Mouse (Mus musculus) lung, embryonic 15.5 days (tissue): ENCODE measurements around the gene Gm281. TPM values are rescaled to one million over a fixed set of nuclear protein-coding genes. Genes with fewer than 3 reads are reported as not detected.
"Not testable (repeated sequence)": the region's sequence is repeated elsewhere in the genome, so short reads cannot be mapped to it uniquely, and the experiment has no call there.

Experiments used
- ATAC-seq: fragments of 200-750 bp; cut with Nextera tagmentation; 2 replicates; pipeline ENCODE4 v1.8.0; 2017; ENCODE audit warnings: moderate number of reproducible peaks, borderline replicate concordance; ENCODE audit not compliant: low FRiP score, low TSS enrichment; ENCODE audit errors: extremely low read depth
- H3K27ac ChIP-seq: fragments of 300-500 bp; sonication (generic); 2 replicates; pipeline ENCODE4 v1.5.1; 2015; ENCODE audit warnings: moderate library complexity, mild to moderate bottlenecking, inconsistent platforms
- H3K27me3 ChIP-seq: fragments of 300-500 bp; sonication (generic); 2 replicates; pipeline ENCODE4 v1.6.1; 2015; ENCODE audit warnings: inconsistent platforms
- H3K36me3 ChIP-seq: fragments of 300-500 bp; sonication (generic); 2 replicates; pipeline ENCODE4 v1.6.1; 2015; ENCODE audit warnings: inconsistent platforms
- H3K4me1 ChIP-seq: fragments of 300-500 bp; sonication (generic); 2 replicates; pipeline ENCODE4 v1.6.1; 2015; ENCODE audit warnings: inconsistent platforms
- H3K4me2 ChIP-seq: fragments of 300-500 bp; sonication (generic); 2 replicates; pipeline ENCODE4 v1.6.1; 2015; ENCODE audit warnings: inconsistent platforms, mild to moderate bottlenecking, moderate library complexity
- H3K4me3 ChIP-seq: fragments of 300-500 bp; sonication (generic); 2 replicates; pipeline ENCODE4 v1.5.1; 2015; ENCODE audit warnings: mild to moderate bottlenecking, inconsistent platforms
- H3K9ac ChIP-seq: fragments of 300-500 bp; sonication (generic); 2 replicates; pipeline ENCODE4 v1.6.1; 2015; ENCODE audit warnings: inconsistent platforms
- H3K9me3 ChIP-seq: fragments of 300-500 bp; sonication (generic); 2 replicates; pipeline ENCODE4 v1.6.1; 2016; ENCODE audit warnings: inconsistent platforms
- WGBS: fragments of 180-500 bp; shearing (Covaris S2); methylation state at CpG from one replicate; pipeline ENCODE4 v1.1.7; 2015; 5-methylcytosine and 5-hydroxymethylcytosine counted together
- polyA plus RNA-seq: library from polyadenylated mRNA; unstranded; fragments of >200 nt; fragmentation: Nextera tagmentation; extraction: Ambion mirVana; gene quantifications from 2 replicates; pipeline ENCODE4 v1.2.1, GENCODE M21; 2015

Gene Gm281
- polyA plus RNA-seq = 0.05 TPM in 1 of 2 replicates, not detected in the other

GRCm38 (mm10) chr14:13914387-13915082, at the start of gene Gm281:
Gene Gm281 (minus strand): TSS chr14:13914478.
- Histone ChIP-seq H3K4me1 (no peaks in the 10 kb centered on the region), H3K9me3 (no peaks in the 10 kb centered on the region), H3K27ac (no peak within 1 kb of the TSS), H3K36me3 (no peaks in the 10 kb centered on the region), H3K9ac (no peak within 1 kb of the TSS), H3K4me3 (no peak within 1 kb of the TSS), H3K27me3 (no peaks in the 10 kb centered on the region), H3K4me2 (no peak within 1 kb of the TSS)
- no peak for ATAC-seq
- WGBS = 32% methylated on average over 1 of the region's 1 CpGs

DNA sequence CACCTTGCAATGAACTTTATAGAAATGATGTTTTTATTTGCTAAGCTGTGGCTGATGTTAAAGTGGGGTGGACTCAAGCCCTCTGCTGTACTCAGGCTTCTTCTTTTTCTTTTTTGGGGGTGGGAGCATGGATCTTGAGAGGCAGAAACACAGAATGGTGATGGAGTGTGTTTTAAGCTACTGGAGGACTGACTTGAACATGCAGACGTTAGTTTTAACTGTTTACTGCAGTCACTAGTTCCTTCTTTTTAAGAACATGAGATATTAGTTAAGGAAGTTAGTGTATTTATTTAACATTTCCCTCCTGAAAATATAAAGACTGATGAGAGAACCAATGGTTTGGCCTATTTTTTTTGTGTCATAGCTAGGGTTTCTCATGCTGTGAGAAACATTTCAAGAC, 49.2 kb upstream of the Gm281 start:
- no peak overlapping the region for H3K4me3 ChIP-seq
- no peaks in the 10 kb centered on the region for H3K9me3 ChIP-seq
- no peaks in the 10 kb centered on the region for H3K36me3 ChIP-seq
- H3K4me1 ChIP-seq = peaks cover 14% of the 10 kb centered on the region; the same call in 1 of the 2 replicates
- no peak overlapping the region for H3K9ac ChIP-seq
- 72% methylated on average over 1 of the region's 1 CpGs for WGBS
- H3K4me2 ChIP-seq = no peak overlapping the region
- ATAC-seq = no peak
- no peaks in the 10 kb centered on the region for H3K27me3 ChIP-seq
- no peak overlapping the region for H3K27ac ChIP-seq

DNA sequence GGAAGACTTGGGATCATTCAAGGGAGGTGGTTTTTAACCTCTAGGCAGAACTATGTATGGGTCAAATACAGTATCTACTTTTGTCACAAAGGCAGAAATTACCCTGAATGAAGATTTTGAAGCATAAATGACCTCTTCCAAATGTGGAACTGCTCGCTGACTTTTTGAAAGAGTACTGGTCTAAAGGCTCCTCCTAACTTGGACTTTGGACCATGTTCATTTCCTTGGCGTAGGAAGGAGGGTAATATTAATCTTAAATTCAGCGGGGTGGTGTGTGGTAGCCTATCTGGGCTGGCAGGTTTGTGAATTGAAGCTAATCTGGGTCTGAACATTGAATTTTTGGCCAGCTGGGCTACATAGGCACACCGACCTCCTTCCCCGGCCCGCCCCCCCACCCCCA, 48.2 kb upstream of the Gm281 start:
- ATAC-seq = no peak
- no peak overlapping the region for H3K4me3 ChIP-seq
- no peaks in the 10 kb centered on the region for H3K36me3 ChIP-seq
- no peak overlapping the region for H3K27ac ChIP-seq
- 86% methylated on average over 6 of the region's 6 CpGs for WGBS
- no peak overlapping the region for H3K9ac ChIP-seq
- H3K4me2 ChIP-seq = no peak overlapping the region
- H3K4me1 ChIP-seq = peaks cover 14% of the 10 kb centered on the region; the same call in 1 of the 2 replicates
- H3K9me3 ChIP-seq = no peaks in the 10 kb centered on the region
- H3K27me3 ChIP-seq = no peaks in the 10 kb centered on the region

GRCm38 (mm10) chr14:13961401-13962112, 47.3 kb upstream of the Gm281 start, which contains the start of the genes Atxn7 and Thoc7:
Gene Atxn7 (plus strand): TSS chr14:13961440.
Gene Thoc7 (minus strand): TSS chr14:13961852.
- no peaks in the 10 kb centered on the region for H3K36me3 ChIP-seq
- peak within 1 kb of the TSS; percentile 86 for H3K4me3 ChIP-seq
- peaks cover 14% of the 10 kb centered on the region; the same call in 1 of the 2 replicates for H3K4me1 ChIP-seq
- no peaks in the 10 kb centered on the region for H3K9me3 ChIP-seq
- peak within 1 kb of the TSS; percentile 84 for H3K27ac ChIP-seq
- peak; percentile 73 for ATAC-seq
- no peaks in the 10 kb centered on the region for H3K27me3 ChIP-seq
- H3K4me2 ChIP-seq = peak within 1 kb of the TSS; percentile 65
- 4% methylated on average over 32 of the region's 56 CpGs for WGBS
- peak within 1 kb of the TSS; percentile 95 for H3K9ac ChIP-seq

DNA sequence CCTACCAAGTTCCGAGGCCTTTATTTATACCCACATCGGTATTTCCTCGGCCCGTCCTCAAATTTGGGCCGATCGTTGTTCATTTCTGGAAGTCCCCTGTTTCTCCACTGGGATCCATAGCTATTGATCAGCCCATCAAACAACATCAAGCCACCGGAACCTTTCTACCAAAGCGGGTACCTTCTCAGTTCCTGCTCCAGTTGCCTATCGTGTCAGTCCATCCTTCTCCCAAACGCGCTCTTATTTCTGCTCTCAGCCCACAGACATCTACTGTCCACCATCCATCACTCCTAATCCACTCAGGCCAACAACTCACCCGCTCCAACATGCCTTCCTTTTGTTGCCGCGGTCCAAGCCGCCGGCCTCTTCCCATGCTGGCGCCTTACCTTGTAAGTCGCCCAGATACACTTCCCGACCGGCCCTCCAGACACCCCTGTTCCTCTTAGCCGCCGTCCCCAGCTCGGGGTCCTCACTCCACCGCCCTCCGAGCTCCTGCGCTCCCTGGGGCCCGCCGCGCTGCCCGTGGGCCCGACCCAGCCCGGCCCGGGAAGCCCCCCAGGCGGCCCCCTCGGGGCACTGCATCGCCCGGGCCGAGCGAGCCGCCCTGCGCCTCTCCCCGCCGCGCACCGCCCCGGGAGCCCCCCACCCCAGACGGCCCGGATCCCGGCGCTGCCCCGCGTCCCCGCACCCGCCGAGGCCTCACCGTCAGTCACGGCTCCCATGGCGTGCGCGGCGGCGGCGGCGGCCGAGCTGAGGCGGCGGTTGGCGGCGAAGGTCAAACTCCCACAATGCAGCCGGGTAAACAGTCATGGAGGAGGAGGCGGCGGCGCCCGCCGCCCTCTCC, 46.4 kb upstream of the Gm281 start:
- Histone ChIP-seq H3K9me3 (no peaks in the 10 kb centered on the region), H3K4me3 (peak overlapping the region; percentile 86), H3K36me3 (peaks cover 3% of the 10 kb centered on the region; the same call in 1 of the 2 replicates), H3K4me2 (peak overlapping the region; percentile 65), H3K27ac (peak overlapping the region; percentile 84), H3K4me1 (peaks cover 14% of the 10 kb centered on the region; the same call in 1 of the 2 replicates), H3K27me3 (no peaks in the 10 kb centered on the region), H3K9ac (peak overlapping the region; percentile 95)
- under 1% methylated on average over 75 of the region's 75 CpGs for WGBS
- ATAC-seq = peak; percentile 87

DNA sequence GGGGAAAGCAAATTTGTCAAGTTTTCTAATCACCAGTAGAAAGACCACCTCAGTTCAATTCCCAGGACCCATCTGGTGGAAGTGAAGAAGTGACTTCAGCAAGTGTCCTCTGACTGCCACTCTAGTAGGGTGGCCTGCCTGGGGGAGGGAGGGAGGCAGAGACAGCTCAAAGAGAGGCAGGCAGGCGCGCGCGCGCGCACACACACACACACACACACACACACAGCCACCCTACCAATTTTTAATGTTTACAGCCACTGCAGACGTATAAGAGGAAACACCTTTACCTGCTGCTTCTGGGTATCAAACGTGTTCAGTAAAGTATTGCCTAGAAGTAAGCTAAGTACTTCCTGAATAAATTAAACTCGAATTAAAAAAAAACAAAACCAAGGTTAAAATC, 45.8 kb upstream of the Gm281 start:
- Histone ChIP-seq H3K4me3 (peak overlapping the region; percentile 86), H3K9ac (peak overlapping the region; percentile 95), H3K4me2 (peak overlapping the region; percentile 65), H3K4me1 (peaks cover 14% of the 10 kb centered on the region; the same call in 1 of the 2 replicates), H3K27me3 (no peaks in the 10 kb centered on the region), H3K36me3 (peaks cover 7% of the 10 kb centered on the region; the same call in 1 of the 2 replicates), H3K9me3 (no peaks in the 10 kb centered on the region), H3K27ac (peak overlapping the region; percentile 84)
- 5% methylated on average over 9 of the region's 9 CpGs for WGBS
- ATAC-seq = no peak

- 96% methylated on average over 3 of the region's 3 CpGs for WGBS
- not testable (repeated sequence) for H3K4me3 ChIP-seq, H3K9ac ChIP-seq, H3K27ac ChIP-seq, H3K27me3 ChIP-seq, H3K9me3 ChIP-seq, H3K4me2 ChIP-seq, ATAC-seq, H3K4me1 ChIP-seq
- H3K36me3 ChIP-seq = peaks cover 49% of the 10 kb centered on the region
Measured at GRCm38 (mm10) chr14:13952151-13952550, 37.9 kb upstream of the Gm281 start.

- Histone ChIP-seq H3K9me3 (no peaks in the 10 kb centered on the region), H3K4me3 (no peak overlapping the region), H3K27ac (no peak overlapping the region), H3K9ac (no peak overlapping the region), H3K27me3 (no peaks in the 10 kb centered on the region), H3K4me2 (no peak overlapping the region), H3K4me1 (no peaks in the 10 kb centered on the region), H3K36me3 (peaks cover 43% of the 10 kb centered on the region)
- no peak for ATAC-seq
Measured at GRCm38 (mm10) chr14:13950401-13950800, 36.1 kb upstream of the Gm281 start.

GRCm38 (mm10) chr14:13948345-13948744, 34.1 kb upstream of the Gm281 start:
- H3K27me3 ChIP-seq = no peaks in the 10 kb centered on the region
- H3K9ac ChIP-seq = no peak overlapping the region
- no peak overlapping the region for H3K4me2 ChIP-seq
- H3K36me3 ChIP-seq = peaks cover 42% of the 10 kb centered on the region
- no peaks in the 10 kb centered on the region for H3K9me3 ChIP-seq
- H3K27ac ChIP-seq = no peak overlapping the region
- no peak for ATAC-seq
- WGBS = 91% methylated on average over 7 of the region's 7 CpGs
- H3K4me3 ChIP-seq = no peak overlapping the region
- H3K4me1 ChIP-seq = no peaks in the 10 kb centered on the region

DNA sequence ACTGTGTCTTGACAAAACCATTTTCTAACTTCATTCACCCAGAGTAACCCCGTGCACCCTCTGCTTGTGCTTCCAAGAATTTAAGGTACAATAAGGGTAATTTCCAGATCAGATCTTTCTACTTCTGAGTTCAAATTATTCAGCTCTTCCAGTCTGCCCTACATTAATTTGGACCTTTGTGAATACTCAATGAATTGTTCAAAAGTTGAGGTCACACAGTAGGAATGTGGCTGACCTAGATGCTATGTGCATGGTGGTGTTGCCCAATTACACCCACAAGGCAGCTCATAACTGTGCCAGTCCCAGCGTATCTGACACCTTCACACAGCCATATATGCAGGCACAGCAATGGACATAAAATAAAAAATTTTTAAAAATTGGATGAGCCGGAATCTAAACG, 30.4 kb upstream of the Gm281 start:
- H3K27me3 ChIP-seq = no peaks in the 10 kb centered on the region
- H3K36me3 ChIP-seq = peaks cover 21% of the 10 kb centered on the region
- no peak overlapping the region for H3K4me3 ChIP-seq
- H3K4me1 ChIP-seq = no peaks in the 10 kb centered on the region
- no peak overlapping the region for H3K27ac ChIP-seq
- H3K9me3 ChIP-seq = no peaks in the 10 kb centered on the region
- 90% methylated on average over 4 of the region's 4 CpGs for WGBS
- H3K9ac ChIP-seq = no peak overlapping the region
- ATAC-seq = no peak
- no peak overlapping the region for H3K4me2 ChIP-seq

DNA sequence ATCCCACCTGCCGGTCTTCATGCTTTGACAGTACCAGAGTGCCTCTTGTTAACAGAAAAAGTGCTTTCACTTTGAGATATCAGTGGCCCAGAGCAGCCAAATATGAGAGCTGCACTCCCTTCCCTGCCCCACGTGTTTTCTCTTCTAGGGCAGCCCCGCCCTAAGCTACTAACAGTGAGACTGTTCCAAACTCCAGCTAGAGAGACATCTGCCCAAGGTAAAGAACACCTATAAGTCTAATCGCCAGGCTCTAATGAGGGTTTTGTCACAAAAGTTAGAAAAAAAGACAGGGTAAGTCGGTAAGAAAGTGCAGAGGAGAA, 19.7 kb upstream of the Gm281 start:
- H3K4me2 ChIP-seq = peak overlapping the region; percentile 77
- WGBS = 35% methylated on average over 5 of the region's 5 CpGs
- no peak overlapping the region for H3K9ac ChIP-seq
- ATAC-seq = no peak
- no peak overlapping the region for H3K27ac ChIP-seq
- H3K9me3 ChIP-seq = no peaks in the 10 kb centered on the region
- peak overlapping the region; percentile 35 for H3K4me3 ChIP-seq
- H3K36me3 ChIP-seq = no peaks in the 10 kb centered on the region
- peaks cover 9% of the 10 kb centered on the region for H3K4me1 ChIP-seq
- no peaks in the 10 kb centered on the region for H3K27me3 ChIP-seq
